Mouse (Mus musculus) bone marrow macrophage, adult 2 months (primary cell): Measurements from ENCODE around the gene Tfpi.

Experiments used
- CTCF ChIP-seq: IDR thresholded peaks from 2 replicates; pipeline ENCODE4 v1.5.1; 2012; ENCODE audit warnings: low read depth, mild to moderate bottlenecking, low read length, moderate library complexity
- POLR2A ChIP-seq: IDR thresholded peaks from 2 replicates; pipeline ENCODE4 v1.6.1; 2012; ENCODE audit warnings: mild to moderate bottlenecking, low read depth, low read length, borderline replicate concordance

DNA sequence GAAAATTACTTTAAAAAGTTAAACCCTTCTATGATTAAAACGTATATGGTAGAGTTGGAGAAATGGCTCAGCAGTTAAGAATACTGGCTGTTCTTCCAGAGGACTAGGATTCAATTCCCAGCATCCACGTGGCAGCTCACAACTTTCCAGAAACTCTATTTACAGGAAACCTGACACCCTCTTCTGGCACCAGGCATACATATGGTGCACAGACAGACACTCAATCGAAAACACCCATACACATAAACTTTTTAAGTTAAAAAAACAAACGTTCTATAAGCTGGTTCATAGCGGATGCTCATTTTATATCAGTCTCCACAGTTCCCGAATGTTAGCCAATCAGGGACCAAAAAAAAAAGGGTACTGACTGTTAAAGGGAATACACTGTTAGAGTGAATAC is 49.2 kb upstream of the Tfpi start:
- no peak for TF ChIP-seq CTCF
- no peak for TF ChIP-seq POLR2A
